8 mouse cellular contexts compared by ENCODE assay signal in the genomic region with DNA sequence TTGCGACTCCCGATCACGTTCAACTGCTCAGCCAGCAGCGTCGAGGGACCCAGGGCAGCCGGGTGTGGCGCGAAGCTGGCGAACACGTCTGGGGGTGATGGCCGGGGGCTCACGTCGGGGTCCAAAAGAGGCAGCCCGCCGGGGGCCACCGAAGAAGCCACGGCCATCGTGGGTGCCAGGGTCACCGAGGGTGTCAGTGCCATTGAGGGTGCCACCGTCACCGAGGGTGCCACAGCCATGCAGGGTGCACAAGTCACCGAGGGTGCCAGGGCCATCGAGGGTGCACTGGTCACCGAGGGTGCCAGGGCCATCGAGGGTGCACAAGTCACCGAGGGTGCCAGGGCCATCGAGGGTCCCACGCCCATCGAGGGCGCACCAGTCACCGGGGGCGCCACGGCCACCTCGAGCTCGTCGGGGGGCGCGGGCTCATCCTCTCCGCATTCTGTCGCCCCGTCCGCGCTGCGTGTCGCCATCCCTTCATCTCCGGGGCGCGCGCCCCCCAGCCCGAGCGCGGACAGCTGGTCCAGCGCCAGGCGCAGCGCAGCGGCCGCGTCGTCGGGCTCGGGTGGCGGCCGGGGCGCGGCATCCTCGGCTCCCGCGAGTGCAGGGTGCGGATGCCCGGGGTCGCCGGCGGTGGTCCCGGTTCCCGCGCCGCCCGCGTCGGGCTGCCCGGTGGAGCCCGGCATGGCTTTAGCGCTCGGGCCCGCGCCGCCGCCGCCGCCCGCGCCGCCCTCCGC. TPM values are rescaled to one million over a fixed set of nuclear protein-coding genes. Genes with fewer than 3 reads are reported as not detected.
A peak's percentile ranks its signal among the peaks of the same experiment; 100 is the strongest.
DNase-seq lines count a peak whose midpoint lies in the region; ATAC-seq and TF ChIP-seq lines count a peak whose summit lies in the region.

No protein-coding gene starts in this region.

- H3K9me3 ChIP-seq in heart, embryonic 13.5 days: no peaks in the 10 kb centered on the region
- H3K9me3 ChIP-seq in liver, embryonic 14.5 days (ENCODE audit: control insufficient read depth, low read length): no peaks in the 10 kb centered on the region
- no peaks in the 10 kb centered on the region for H3K9me3 ChIP-seq in stomach, embryonic 14.5 days (ENCODE audit: control insufficient read depth, low read depth, low read length)

- intact Hi-C loops in left cerebral cortex, adult 2 months (cut with DNase I): no loop called here
- intact Hi-C loops in left cerebral cortex, postnatal 14 days (cut with DNase I): no loop called here
- intact Hi-C loops in gastrocnemius, postnatal 14 days (cut with DNase I; ENCODE audit: low total_unique reads): no loop called here

- H3K27me3 ChIP-seq in heart, embryonic 13.5 days (replicated peaks): no peaks in the 10 kb centered on the region
- no peaks in the 10 kb centered on the region; the same call in 1 of the 2 replicates for H3K27me3 ChIP-seq in liver, embryonic 14.5 days (ENCODE audit: control insufficient read depth, insufficient read depth, low read length)
- H3K27me3 ChIP-seq in stomach, embryonic 14.5 days (ENCODE audit: control insufficient read depth, insufficient read depth, low read length): no peaks in the 10 kb centered on the region

- peak overlapping the region; percentile 83 for H3K4me3 ChIP-seq in left cerebral cortex, adult 2 months
- H3K4me3 ChIP-seq in brown adipose tissue, adult 24 weeks (ENCODE audit: insufficient read depth, low read depth, low read length): peak overlapping the region; percentile 75
- peak overlapping the region; percentile 91 for H3K4me3 ChIP-seq in heart, embryonic 13.5 days
- peak overlapping the region; percentile 35 to 72 for H3K4me3 ChIP-seq in liver, embryonic 14.5 days (ENCODE audit: insufficient read depth in 1 of 2, low read depth in 2 of 2, low read length in 2 of 2)
- H3K4me3 ChIP-seq in stomach, embryonic 14.5 days (ENCODE audit: low read depth, low read length): peak overlapping the region; percentile 87

- H3K27ac ChIP-seq in left cerebral cortex, adult 2 months: peak overlapping the region; percentile 71
- H3K27ac ChIP-seq in brown adipose tissue, adult 24 weeks (replicated peaks; ENCODE audit: low read depth, low read length): no peak overlapping the region
- peak overlapping the region; percentile 88 for H3K27ac ChIP-seq in heart, embryonic 13.5 days (replicated peaks)
- no peak overlapping the region for H3K27ac ChIP-seq in liver, embryonic 14.5 days
- peak overlapping the region; percentile 88 for H3K27ac ChIP-seq in stomach, embryonic 14.5 days (ENCODE audit: low read length)

- peaks cover 19% of the 10 kb centered on the region for H3K4me1 ChIP-seq in brown adipose tissue, adult 24 weeks (ENCODE audit: control insufficient read depth, insufficient read depth, insufficient read length, low read length)
- H3K4me1 ChIP-seq in heart, embryonic 13.5 days: peaks cover 48% of the 10 kb centered on the region
- peaks cover 34 to 35% of the 10 kb centered on the region in 2 experiments for H3K4me1 ChIP-seq in liver, embryonic 14.5 days (replicated peaks; ENCODE audit: control insufficient read depth in 2 of 2, insufficient read depth in 2 of 2, low read length in 1 of 2)
- H3K4me1 ChIP-seq in stomach, embryonic 14.5 days (ENCODE audit: control insufficient read depth, insufficient read depth, low read length): peaks cover 17% of the 10 kb centered on the region

- TF ChIP-seq CTCF in left cerebral cortex, adult 2 months (IDR thresholded peaks at IDR 0.05): no peak
- TF ChIP-seq CTCF in liver, embryonic 14.5 days (IDR thresholded peaks at IDR 0.05; ENCODE audit: low read depth): no peak

- WGBS in heart, embryonic 13.5 days: under 1% methylated on average over 89 of the region's 94 CpGs
- under 1% methylated on average over 77 of the region's 94 CpGs for WGBS in liver, embryonic 14.5 days (ENCODE audit: insufficient replicate concordance)
- WGBS in stomach, embryonic 14.5 days: under 1% methylated on average over 93 of the region's 94 CpGs

- DNase-seq in left cerebral cortex, adult 2 months (ENCODE audit: extremely low spot score in 1 of 2, low spot score in 2 of 2): no peak
- no peak for DNase-seq in left cerebral cortex, postnatal 14 days (ENCODE audit: low spot score in 2 of 2)
- DNase-seq in liver, embryonic 14.5 days (ENCODE audit: low read depth in 3 of 3, low spot score in 3 of 3): no peak
- DNase-seq in gastrocnemius, postnatal 14 days: no peak
- no peak for DNase-seq in left cerebral cortex, adult 11 months (ENCODE audit: low spot score)

- peak overlapping the region; percentile 99 for H3K9ac ChIP-seq in heart, embryonic 13.5 days
- H3K9ac ChIP-seq in liver, embryonic 14.5 days (replicated peaks): peak overlapping the region; percentile 76
- peak overlapping the region; percentile 96 for H3K9ac ChIP-seq in stomach, embryonic 14.5 days (replicated peaks; ENCODE audit: low read depth, low read length)

- peak overlapping the region; percentile 86 for H3K4me2 ChIP-seq in heart, embryonic 13.5 days
- H3K4me2 ChIP-seq in liver, embryonic 14.5 days (ENCODE audit: low read depth): peak overlapping the region; percentile 98
- H3K4me2 ChIP-seq in stomach, embryonic 14.5 days (replicated peaks; ENCODE audit: low read depth, low read length): peak overlapping the region; percentile 88

- no peak for TF ChIP-seq EP300 in liver, embryonic 14.5 days (IDR thresholded peaks at IDR 0.05; ENCODE audit: low read depth)

- H3K36me3 ChIP-seq in heart, embryonic 13.5 days: peaks cover 54% of the 10 kb centered on the region
- peaks cover 7% of the 10 kb centered on the region for H3K36me3 ChIP-seq in liver, embryonic 14.5 days (replicated peaks; ENCODE audit: control insufficient read depth, insufficient read depth, low read depth)
- H3K36me3 ChIP-seq in stomach, embryonic 14.5 days (ENCODE audit: control insufficient read depth, insufficient read depth, low read length): peaks cover 40% of the 10 kb centered on the region

- ATAC-seq in heart, embryonic 13.5 days (ENCODE audit: extremely low read depth, insufficient number of reproducible peaks, low FRiP score, low TSS enrichment): peak; percentile 7; the same call in 1 of the 2 replicates
- peak; percentile 6; the same call in 1 of the 2 replicates for ATAC-seq in liver, embryonic 14.5 days (ENCODE audit: insufficient read depth)
- ATAC-seq in stomach, embryonic 14.5 days (ENCODE audit: insufficient number of reproducible peaks, insufficient read depth, low FRiP score, low read depth): no peak

RNA-seq across cellular contexts. Expression of gene Mex3d, which starts 0.6 kb away (rescaled TPM):
- 10 to 100 TPM; 19.2 to 20.6 TPM for total RNA-seq in left cerebral cortex, adult 2 months (2021)
- total RNA-seq in left cerebral cortex, postnatal 14 days (2021): 10 to 100 TPM; 19.9 to 24.1 TPM
- 3.3 and 3.7 TPM in 2 replicates for polyA plus RNA-seq in brown adipose tissue, adult 24 weeks (2012; ENCODE audit: insufficient read depth, insufficient read length, missing spikeins)
- polyA plus RNA-seq in heart, embryonic 13.5 days (2015; fragmentation: Nextera tagmentation; extraction: Ambion mirVana): 3.8 and 4.5 TPM in 2 replicates
- polyA plus RNA-seq in liver, embryonic 14.5 days (2012; rRNA removed): 3.2 and 3.3 TPM in 2 replicates
- polyA plus RNA-seq in liver, embryonic 14.5 days (2014; fragmentation: Nextera tagmentation; extraction: Ambion mirVana): 0.55 and 1.1 TPM in 2 replicates
- 7.7 and 8.1 TPM in 2 replicates for polyA plus RNA-seq in stomach, embryonic 14.5 days (2014; fragmentation: Nextera tagmentation; extraction: Ambion mirVana)
- total RNA-seq in gastrocnemius, postnatal 14 days (2021): 1 to 10 TPM; 5.2 to 6.0 TPM

RNA-seq across cellular contexts. Expression of gene Mbd3, which starts 12.4 kb away (rescaled TPM):
- 100 to 1,000 TPM; 139 to 150 TPM for total RNA-seq in left cerebral cortex, adult 2 months (2021)
- 100 to 1,000 TPM; 122 to 134 TPM for total RNA-seq in left cerebral cortex, postnatal 14 days (2021)
- 79.3 and 90.4 TPM in 2 replicates for polyA plus RNA-seq in brown adipose tissue, adult 24 weeks (2012; ENCODE audit: insufficient read depth, insufficient read length, missing spikeins)
- 170 and 182 TPM in 2 replicates for polyA plus RNA-seq in heart, embryonic 13.5 days (2015; fragmentation: Nextera tagmentation; extraction: Ambion mirVana)
- polyA plus RNA-seq in liver, embryonic 14.5 days (2012; rRNA removed): 66.7 and 79.5 TPM in 2 replicates
- 43.7 and 44.3 TPM in 2 replicates for polyA plus RNA-seq in liver, embryonic 14.5 days (2014; fragmentation: Nextera tagmentation; extraction: Ambion mirVana)
- polyA plus RNA-seq in stomach, embryonic 14.5 days (2014; fragmentation: Nextera tagmentation; extraction: Ambion mirVana): 194 and 200 TPM in 2 replicates
- total RNA-seq in gastrocnemius, postnatal 14 days (2021): 100 to 1,000 TPM in 1 of 2 experiments, 10 to 100 TPM in 1; 81.0 to 102 TPM

RNA-seq across cellular contexts. Expression of gene Uqcr11, which starts 19.7 kb away (rescaled TPM):
- 100 to 1,000 TPM; 373 to 394 TPM for total RNA-seq in left cerebral cortex, adult 2 months (2021)
- total RNA-seq in left cerebral cortex, postnatal 14 days (2021): 100 to 1,000 TPM; 587 to 604 TPM
- 2,528 and 2,993 TPM in 2 replicates for polyA plus RNA-seq in brown adipose tissue, adult 24 weeks (2012; ENCODE audit: insufficient read depth, insufficient read length, missing spikeins)
- polyA plus RNA-seq in heart, embryonic 13.5 days (2015; fragmentation: Nextera tagmentation; extraction: Ambion mirVana): 1,246 and 1,505 TPM in 2 replicates
- polyA plus RNA-seq in liver, embryonic 14.5 days (2012; rRNA removed): 359 and 571 TPM in 2 replicates
- 729 and 738 TPM in 2 replicates for polyA plus RNA-seq in liver, embryonic 14.5 days (2014; fragmentation: Nextera tagmentation; extraction: Ambion mirVana)
- polyA plus RNA-seq in stomach, embryonic 14.5 days (2014; fragmentation: Nextera tagmentation; extraction: Ambion mirVana): 645 and 784 TPM in 2 replicates
- total RNA-seq in gastrocnemius, postnatal 14 days (2021): 100 to 1,000 TPM; 793 to 884 TPM

RNA-seq across cellular contexts. Expression of gene Plk5, which starts 30.6 kb away (rescaled TPM):
- 10 to 100 TPM; 27.3 to 37.9 TPM for total RNA-seq in left cerebral cortex, adult 2 months (2021)
- 10 to 100 TPM in 1 of 2 experiments, 1 to 10 TPM in 1; 7.6 to 10.6 TPM for total RNA-seq in left cerebral cortex, postnatal 14 days (2021)
- polyA plus RNA-seq in brown adipose tissue, adult 24 weeks (2012; ENCODE audit: insufficient read depth, insufficient read length, missing spikeins): not detected in 2 replicates
- not detected in 2 replicates for polyA plus RNA-seq in heart, embryonic 13.5 days (2015; fragmentation: Nextera tagmentation; extraction: Ambion mirVana)
- polyA plus RNA-seq in liver, embryonic 14.5 days (2012; rRNA removed): 0.08 and 0.10 TPM in 2 replicates
- 0.09 TPM in 1 of 2 replicates, not detected in the other for polyA plus RNA-seq in liver, embryonic 14.5 days (2014; fragmentation: Nextera tagmentation; extraction: Ambion mirVana)
- polyA plus RNA-seq in stomach, embryonic 14.5 days (2014; fragmentation: Nextera tagmentation; extraction: Ambion mirVana): 0.30 and 0.62 TPM in 2 replicates
- total RNA-seq in gastrocnemius, postnatal 14 days (2021): under 1 TPM; 0.12 to 0.13 TPM

RNA-seq across cellular contexts. Expression of gene Adamtsl5, which starts 38.7 kb away (rescaled TPM):
- total RNA-seq in left cerebral cortex, adult 2 months (2021): 10 to 100 TPM in 1 of 2 experiments, 1 to 10 TPM in 1; 7.9 to 11.1 TPM
- 1 to 10 TPM; 2.0 to 4.2 TPM for total RNA-seq in left cerebral cortex, postnatal 14 days (2021)
- polyA plus RNA-seq in brown adipose tissue, adult 24 weeks (2012; ENCODE audit: insufficient read depth, insufficient read length, missing spikeins): 2.9 and 4.2 TPM in 2 replicates
- polyA plus RNA-seq in heart, embryonic 13.5 days (2015; fragmentation: Nextera tagmentation; extraction: Ambion mirVana): 6.5 and 8.3 TPM in 2 replicates
- polyA plus RNA-seq in liver, embryonic 14.5 days (2012; rRNA removed): 1.9 and 2.1 TPM in 2 replicates
- 1.3 TPM in 2 replicates for polyA plus RNA-seq in liver, embryonic 14.5 days (2014; fragmentation: Nextera tagmentation; extraction: Ambion mirVana)
- polyA plus RNA-seq in stomach, embryonic 14.5 days (2014; fragmentation: Nextera tagmentation; extraction: Ambion mirVana): 13.6 and 13.8 TPM in 2 replicates
- 10 to 100 TPM; 24.2 to 26.1 TPM for total RNA-seq in gastrocnemius, postnatal 14 days (2021)

Comparison
In these comparisons a context has a peak if more than half of its experiments do, and no peak if none do; other contexts are left out.
1. H3K27ac ChIP-seq: peak in left cerebral cortex, adult 2 months (single experiment), heart, embryonic 13.5 days (single experiment) and stomach, embryonic 14.5 days (single experiment); none in brown adipose tissue, adult 24 weeks (single experiment) and liver, embryonic 14.5 days (single experiment).
2. Peak in every context shown above with its lines, with median percentiles within 50 percentile points of each other: H3K4me3 ChIP-seq, H3K4me2 ChIP-seq and H3K9ac ChIP-seq.